Mouse (Mus musculus) hindbrain, embryonic 11.5 days (tissue): ENCODE measurements around the gene Chic2. TPM values are rescaled to one million over a fixed set of nuclear protein-coding genes. Genes with fewer than 3 reads are reported as not detected.

Experiments
- ATAC-seq: fragments of 200-750 bp; cut with Nextera tagmentation; 2 replicates; pipeline ENCODE4 v1.8.0; 2017; ENCODE audit warnings: mild to moderate bottlenecking, moderate TSS enrichment, moderate library complexity; ENCODE audit not compliant: low FRiP score
- DNase-seq: peaks from one replicate; pipeline ENCODE4 v3.0.0-alpha.2; 2015; ENCODE audit warnings: low spot score
- H3K27ac ChIP-seq: fragments of 300-500 bp; sonication (generic); 2 replicates; pipeline ENCODE4 v1.5.1; 2014; ENCODE audit warnings: mild to moderate bottlenecking, low read depth, low read length
- H3K27me3 ChIP-seq: fragments of 300-500 bp; sonication (generic); 2 replicates; pipeline ENCODE4 v1.6.1; 2014; ENCODE audit warnings: mild to moderate bottlenecking, low read length, moderate library complexity, mixed read lengths; ENCODE audit not compliant: control insufficient read depth, insufficient read depth
- H3K36me3 ChIP-seq: fragments of 300-500 bp; sonication (generic); 2 replicates; pipeline ENCODE4 v1.6.1; 2014; ENCODE audit warnings: mild to moderate bottlenecking, low read length, moderate library complexity, mixed read lengths; ENCODE audit not compliant: control insufficient read depth, insufficient read depth
- H3K4me1 ChIP-seq: fragments of 300-500 bp; sonication (generic); replicated peaks from 2 replicates; pipeline ENCODE4 v1.6.1; 2014; ENCODE audit warnings: low read length, mixed read lengths; ENCODE audit not compliant: control insufficient read depth, insufficient read depth
- H3K4me2 ChIP-seq: fragments of 300-500 bp; sonication (generic); replicated peaks from 2 replicates; pipeline ENCODE4 v1.6.1; 2014; ENCODE audit warnings: mild to moderate bottlenecking, low read depth, low read length
- H3K4me3 ChIP-seq: fragments of 300-500 bp; sonication (generic); 2 replicates; pipeline ENCODE4 v1.5.1; 2014; ENCODE audit warnings: low read depth, low read length
- H3K9ac ChIP-seq: fragments of 300-500 bp; sonication (generic); 2 replicates; pipeline ENCODE4 v1.6.1; 2014; ENCODE audit warnings: low read depth, low read length
- H3K9me3 ChIP-seq: fragments of 300-500 bp; sonication (generic); 2 replicates; pipeline ENCODE4 v1.6.1; 2016; ENCODE audit warnings: low read length; ENCODE audit not compliant: control insufficient read depth
- WGBS: fragments of 180-500 bp; shearing (Covaris S2); extraction: QIAGEN DNeasy Blood & Tissue Kit; methylation state at CpG from one replicate; pipeline ENCODE4 v1.1.7; 2014; 5-methylcytosine and 5-hydroxymethylcytosine counted together
- polyA plus RNA-seq: library from polyadenylated mRNA; unstranded; fragments of >200 nt; fragmentation: Nextera tagmentation; extraction: Ambion mirVana; gene quantifications from 2 replicates; pipeline ENCODE4 v1.2.1, GENCODE M21; 2014

Gene Chic2
- polyA plus RNA-seq, 1 experiment from 2014 or later = 52.3 TPM

- peaks cover 31% of the 10 kb centered on the region for H3K27me3 ChIP-seq
- H3K4me2 ChIP-seq = no peak overlapping the region
- no peak overlapping the region for H3K9ac ChIP-seq
- peak; percentile 73 for ATAC-seq
- H3K36me3 ChIP-seq = 0 out of 2 replicates have a peak, but pooled peaks cover 2% of the 10 kb centered on the region
- H3K4me3 ChIP-seq = no peak overlapping the region
- H3K9me3 ChIP-seq = no peaks in the 10 kb centered on the region
- no peak overlapping the region for H3K27ac ChIP-seq
- 36% methylated on average over 4 of the region's 4 CpGs for WGBS
- peak; percentile 41 for DNase-seq
- H3K4me1 ChIP-seq = no peaks in the 10 kb centered on the region
Measured at GRCm38 (mm10) chr5:75011985-75012738, 32.4 kb downstream of the Chic2 start.

- peaks cover 60% of the 10 kb centered on the region for H3K27me3 ChIP-seq
- DNase-seq (no peak), ATAC-seq (no peak)
- no peak overlapping the region for H3K27ac ChIP-seq
- 71% methylated on average over 3 of the region's 3 CpGs for WGBS
- 0 out of 2 replicates have a peak, but pooled peaks cover 2% of the 10 kb centered on the region for H3K36me3 ChIP-seq
- H3K4me1 ChIP-seq = no peaks in the 10 kb centered on the region
- H3K9me3 ChIP-seq = no peaks in the 10 kb centered on the region
- no peak overlapping the region for H3K4me3 ChIP-seq
- no peak overlapping the region for H3K4me2 ChIP-seq
- H3K9ac ChIP-seq = no peak overlapping the region
Measured at GRCm38 (mm10) chr5:75004755-75005154, 39.8 kb downstream of the Chic2 start.

GRCm38 (mm10) chr5:75002109-75002508, 42.5 kb downstream of the Chic2 start:
- H3K9me3 ChIP-seq = no peaks in the 10 kb centered on the region
- H3K9ac ChIP-seq = no peak overlapping the region
- 92% methylated on average over 3 of the region's 3 CpGs for WGBS
- DNase-seq (no peak), ATAC-seq (no peak)
- no peaks in the 10 kb centered on the region for H3K4me1 ChIP-seq
- no peak overlapping the region for H3K4me2 ChIP-seq
- no peaks in the 10 kb centered on the region for H3K36me3 ChIP-seq
- H3K4me3 ChIP-seq = no peak overlapping the region
- no peak overlapping the region for H3K27ac ChIP-seq
- H3K27me3 ChIP-seq = peaks cover 52% of the 10 kb centered on the region

DNA sequence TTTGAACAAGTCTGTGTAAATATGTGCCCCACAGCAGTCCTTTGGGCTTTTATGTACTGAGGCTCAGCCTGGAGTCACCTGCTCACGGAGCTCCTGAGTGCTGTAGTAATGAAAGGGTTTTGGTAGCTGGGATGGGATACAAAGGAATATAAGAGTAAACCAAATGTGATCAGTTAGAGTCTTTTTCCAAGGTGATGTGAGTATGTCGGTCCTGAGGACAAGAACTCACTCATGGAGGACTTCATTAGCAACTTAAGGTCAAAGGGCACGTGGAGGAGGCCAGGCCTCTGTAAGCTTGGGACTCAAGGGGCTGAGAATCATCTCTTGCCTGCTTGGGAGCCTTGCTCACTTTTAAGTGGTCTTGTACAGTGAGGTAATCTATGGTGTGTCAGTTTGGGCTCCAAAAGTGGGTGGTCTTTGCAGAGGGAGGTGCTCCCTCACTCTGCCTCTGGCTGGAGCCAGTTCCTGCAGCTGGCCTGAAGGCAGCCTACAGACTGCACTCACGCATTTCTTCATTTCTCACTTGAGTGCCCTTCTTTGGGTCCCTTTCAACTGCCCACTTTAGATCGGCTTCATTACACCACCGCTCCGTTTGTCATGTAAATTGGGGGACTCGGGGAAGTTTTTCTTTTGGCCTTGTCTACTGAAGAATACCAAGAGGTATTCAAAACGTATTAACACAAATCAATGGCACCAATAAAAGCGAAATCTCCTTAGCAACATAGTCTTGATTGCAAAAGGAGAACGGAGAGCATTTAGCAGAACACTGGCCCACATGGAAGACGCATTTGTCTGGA, 45.7 kb downstream of the Chic2 start:
- ATAC-seq (peak; percentile 94), DNase-seq (peak; percentile 60)
- Histone ChIP-seq H3K36me3 (no peaks in the 10 kb centered on the region), H3K4me3 (no peak overlapping the region), H3K9me3 (no peaks in the 10 kb centered on the region), H3K27ac (no peak overlapping the region), H3K4me2 (no peak overlapping the region), H3K4me1 (no peaks in the 10 kb centered on the region), H3K9ac (no peak overlapping the region), H3K27me3 (peaks cover 51% of the 10 kb centered on the region)
- 28% methylated on average over 12 of the region's 12 CpGs for WGBS

- no peak overlapping the region for H3K27ac ChIP-seq
- 84% methylated on average over 8 of the region's 8 CpGs for WGBS
Measured at GRCm38 (mm10) chr5:74994947-74995346, 49.6 kb downstream of the Chic2 start.

DNA sequence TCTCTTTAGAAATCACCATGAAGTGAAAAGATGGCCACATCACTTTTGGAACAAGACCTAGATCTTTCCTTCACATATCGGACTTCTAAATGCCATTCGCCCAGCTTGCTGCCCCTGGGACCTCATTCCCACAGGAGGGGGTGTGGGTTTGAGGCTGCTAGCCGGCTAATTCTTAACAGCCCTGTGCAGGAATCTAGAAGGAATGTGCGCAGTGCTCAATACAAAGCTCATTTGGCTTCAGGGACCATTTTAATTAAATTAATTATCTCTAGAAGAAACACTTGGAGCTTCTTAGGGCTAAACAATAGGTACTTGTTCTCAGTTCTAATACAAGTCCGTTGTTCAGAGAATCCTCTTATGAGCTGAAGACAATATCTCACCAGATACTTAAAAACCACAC, 60.5 kb downstream of the Chic2 start:
- H3K36me3 ChIP-seq = no peaks in the 10 kb centered on the region
- H3K27ac ChIP-seq = no peak overlapping the region
- DNase-seq = no peak
- H3K4me3 ChIP-seq = no peak overlapping the region
- no peak overlapping the region for H3K9ac ChIP-seq
- no peaks in the 10 kb centered on the region for H3K4me1 ChIP-seq
- H3K4me2 ChIP-seq = no peak overlapping the region
- no peak for ATAC-seq
- peaks cover 4% of the 10 kb centered on the region; the same call in 1 of the 2 replicates for H3K27me3 ChIP-seq
- 46% methylated on average over 5 of the region's 5 CpGs for WGBS
- no peaks in the 10 kb centered on the region for H3K9me3 ChIP-seq

More at GRCm38 (mm10) chr5:74994947-74995346, 49.6 kb downstream of the Chic2 start:
- no peaks in the 10 kb centered on the region for H3K4me1 ChIP-seq
- H3K27me3 ChIP-seq = peaks cover 22% of the 10 kb centered on the region
- DNase-seq (no peak), ATAC-seq (no peak)
- no peak overlapping the region for H3K9ac ChIP-seq
- H3K36me3 ChIP-seq = no peaks in the 10 kb centered on the region
- H3K9me3 ChIP-seq = no peaks in the 10 kb centered on the region; the same call in 1 of the 2 replicates
- no peak overlapping the region for H3K4me2 ChIP-seq
- no peak overlapping the region for H3K4me3 ChIP-seq

DNA sequence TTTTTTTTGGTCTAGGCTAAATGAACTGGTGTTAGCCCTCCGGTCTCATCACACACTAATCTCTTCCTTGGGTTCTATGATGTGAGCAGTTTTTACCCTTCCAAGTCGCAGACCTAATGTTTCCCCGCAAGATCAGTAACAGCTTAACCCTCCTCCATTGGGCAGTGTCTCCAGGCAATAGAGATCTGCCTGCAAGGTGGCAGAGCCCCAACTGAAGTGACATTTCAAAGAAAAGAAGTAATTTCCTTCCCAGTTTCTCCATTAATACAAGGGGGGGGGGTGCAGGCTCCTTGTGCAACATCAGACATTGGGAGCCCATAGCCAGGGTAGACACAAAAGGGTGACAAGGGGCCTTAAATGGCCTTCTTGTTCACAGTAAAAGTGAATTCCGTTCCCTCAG, 64.0 kb downstream of the Chic2 start:
- H3K4me3 ChIP-seq = no peak overlapping the region
- 59% methylated on average over 4 of the region's 4 CpGs for WGBS
- H3K9me3 ChIP-seq = no peaks in the 10 kb centered on the region
- H3K27ac ChIP-seq = no peak overlapping the region
- no peaks in the 10 kb centered on the region for H3K4me1 ChIP-seq
- H3K4me2 ChIP-seq = no peak overlapping the region
- H3K9ac ChIP-seq = no peak overlapping the region
- no peaks in the 10 kb centered on the region for H3K36me3 ChIP-seq
- H3K27me3 ChIP-seq = peaks cover 18% of the 10 kb centered on the region; the same call in 1 of the 2 replicates
- DNase-seq (no peak), ATAC-seq (no peak)

DNA sequence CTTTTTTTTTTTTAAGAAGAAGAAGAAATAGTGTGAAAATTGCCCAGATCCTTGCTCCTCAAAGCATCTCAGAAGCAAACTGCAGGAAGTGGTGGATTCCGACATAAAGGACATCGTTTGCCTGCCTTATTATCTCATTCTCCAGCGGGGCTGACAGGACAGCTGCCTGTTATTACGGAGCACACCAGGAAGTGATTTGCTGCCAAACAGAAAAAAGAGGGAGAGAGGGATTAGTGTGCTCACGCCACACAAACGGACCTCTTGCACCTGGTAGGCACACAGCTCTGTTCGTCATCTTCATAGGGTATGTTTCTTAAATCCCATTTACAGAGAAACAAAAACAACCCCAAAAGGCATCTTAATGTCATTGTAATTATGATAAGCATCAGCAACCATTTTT, 64.4 kb downstream of the Chic2 start:
- WGBS = 17% methylated on average over 7 of the region's 7 CpGs
- Histone ChIP-seq H3K4me2 (no peak overlapping the region), H3K36me3 (no peaks in the 10 kb centered on the region), H3K27ac (no peak overlapping the region), H3K4me3 (no peak overlapping the region), H3K9ac (no peak overlapping the region), H3K4me1 (no peaks in the 10 kb centered on the region; the same call in 1 of the 2 replicates), H3K27me3 (peaks cover 19% of the 10 kb centered on the region; the same call in 1 of the 2 replicates), H3K9me3 (no peaks in the 10 kb centered on the region)
- ATAC-seq (no peak), DNase-seq (no peak)
